Mouse (Mus musculus): ENCODE measurements at regions not wholly inside any gene's neighbourhood (a gene's known extent, or its start where the extent isn't known, plus 50 kb on each side); places are given as distances from the start of the nearest gene placed in this dataset.
"Not testable (repeated sequence)": the region's sequence is repeated elsewhere in the genome, so short reads cannot be mapped to it uniquely, and the experiment has no call there.

- DNase-seq (ENCODE audit: low spot score in 2 of 2): not testable (repeated sequence)
Measured at GRCm38 (mm10) chr9:104398484-104398883, 60.9 kb upstream of the Acpp start.

GRCm38 (mm10) chr9:104387805-104388204 is 50.3 kb upstream of the Acpp start:
- DNase-seq (ENCODE audit: low spot score in 2 of 2): no peak
